Comparison of ENCODE assay signal across 8 mouse cellular contexts in genomic region chr11:121236564-121237344, GRCm38 (mm10). TPM values are rescaled to one million over a fixed set of nuclear protein-coding genes. Genes with fewer than 3 reads are reported as not detected.
DNase-seq lines count a peak whose midpoint lies in the region; ATAC-seq lines count a peak whose summit lies in the region.

TSS of gene Narf (plus strand) at chr11:121237253.

- no peaks in the 10 kb centered on the region for H3K9me3 ChIP-seq in heart, embryonic 13.5 days
- no peaks in the 10 kb centered on the region for H3K9me3 ChIP-seq in liver, embryonic 12.5 days (replicated peaks)
- H3K9me3 ChIP-seq in stomach, embryonic 15.5 days: no peaks in the 10 kb centered on the region

- H3K36me3 ChIP-seq in heart, embryonic 13.5 days: peaks cover 23% of the 10 kb centered on the region
- peaks cover 29% of the 10 kb centered on the region for H3K36me3 ChIP-seq in liver, embryonic 12.5 days
- peaks cover 9% of the 10 kb centered on the region; the same call in 1 of the 2 replicates for H3K36me3 ChIP-seq in stomach, embryonic 15.5 days

- H3K4me3 ChIP-seq in brown adipose tissue, adult 24 weeks (ENCODE audit: insufficient read depth, low read depth, low read length): peak within 1 kb of the TSS; percentile 75
- H3K4me3 ChIP-seq in heart, embryonic 13.5 days: peak within 1 kb of the TSS; percentile 88
- H3K4me3 ChIP-seq in liver, embryonic 12.5 days: peak within 1 kb of the TSS; percentile 92
- peak within 1 kb of the TSS; percentile 83 for H3K4me3 ChIP-seq in stomach, embryonic 15.5 days (replicated peaks)

- peak; percentile 99 for ATAC-seq in heart, embryonic 13.5 days (ENCODE audit: extremely low read depth, insufficient number of reproducible peaks, low FRiP score, low TSS enrichment)
- ATAC-seq in liver, embryonic 12.5 days: peak; percentile 94
- ATAC-seq in stomach, embryonic 15.5 days (ENCODE audit: insufficient read depth, low FRiP score, low read depth): peak; percentile 98

- no peaks in the 10 kb centered on the region for H3K4me1 ChIP-seq in brown adipose tissue, adult 24 weeks (ENCODE audit: control insufficient read depth, insufficient read depth, insufficient read length, low read length)
- H3K4me1 ChIP-seq in heart, embryonic 13.5 days: peaks cover 44% of the 10 kb centered on the region
- H3K4me1 ChIP-seq in liver, embryonic 12.5 days: peaks cover 64% of the 10 kb centered on the region
- peaks cover 9% of the 10 kb centered on the region; the same call in 1 of the 2 replicates for H3K4me1 ChIP-seq in stomach, embryonic 15.5 days

- peak within 1 kb of the TSS; percentile 97 for H3K27ac ChIP-seq in brown adipose tissue, adult 24 weeks (replicated peaks; ENCODE audit: low read depth, low read length)
- H3K27ac ChIP-seq in heart, embryonic 13.5 days (replicated peaks): peak within 1 kb of the TSS; percentile 99
- peak within 1 kb of the TSS; percentile 99 for H3K27ac ChIP-seq in liver, embryonic 12.5 days
- H3K27ac ChIP-seq in stomach, embryonic 15.5 days: peak within 1 kb of the TSS; percentile 99

- no peaks in the 10 kb centered on the region for H3K27me3 ChIP-seq in heart, embryonic 13.5 days (replicated peaks)
- no peaks in the 10 kb centered on the region for H3K27me3 ChIP-seq in liver, embryonic 12.5 days (replicated peaks)
- H3K27me3 ChIP-seq in stomach, embryonic 15.5 days (replicated peaks): no peaks in the 10 kb centered on the region

- under 1% methylated on average over 50 of the region's 50 CpGs for WGBS in heart, embryonic 13.5 days
- under 1% methylated on average over 50 of the region's 50 CpGs for WGBS in liver, embryonic 12.5 days (ENCODE audit: insufficient replicate concordance)
- WGBS in stomach, embryonic 15.5 days: under 1% methylated on average over 50 of the region's 50 CpGs

- peak within 1 kb of the TSS; percentile 91 for H3K9ac ChIP-seq in heart, embryonic 13.5 days
- H3K9ac ChIP-seq in liver, embryonic 12.5 days: peak within 1 kb of the TSS; percentile 91
- peak within 1 kb of the TSS; percentile 74 for H3K9ac ChIP-seq in stomach, embryonic 15.5 days

- peak; percentile 99 for DNase-seq in CD4-positive, CD25-positive, alpha-beta regulatory T cell, adult 2 months (ENCODE audit: low read depth, low spot score)
- peak; percentile 90 for DNase-seq in fat pad, adult 2 months (ENCODE audit: extremely low read depth, low read depth, low spot score)
- DNase-seq in kidney, postnatal 10 days: peak; percentile 99
- peak; percentile 99 for DNase-seq in natural killer cell, adult 2 months (ENCODE audit: low spot score in 2 of 2)

- H3K4me2 ChIP-seq in heart, embryonic 13.5 days: peak within 1 kb of the TSS; percentile 74
- peak within 1 kb of the TSS; percentile 82 for H3K4me2 ChIP-seq in liver, embryonic 12.5 days
- peak within 1 kb of the TSS; percentile 55 for H3K4me2 ChIP-seq in stomach, embryonic 15.5 days

RNA-seq across cellular contexts. Expression of gene Narf, which starts in this region (rescaled TPM):
- 10.4 and 12.6 TPM in 2 replicates for polyA plus RNA-seq in brown adipose tissue, adult 24 weeks (2012; ENCODE audit: insufficient read depth, insufficient read length, missing spikeins)
- 46.1 and 52.9 TPM in 2 replicates for polyA plus RNA-seq in heart, embryonic 13.5 days (2015; fragmentation: Nextera tagmentation; extraction: Ambion mirVana)
- 120 and 121 TPM in 2 replicates for polyA plus RNA-seq in liver, embryonic 12.5 days (2016; fragmentation: Nextera tagmentation; extraction: Ambion mirVana)
- polyA plus RNA-seq in stomach, embryonic 15.5 days (2015; fragmentation: Nextera tagmentation; extraction: Ambion mirVana): 45.6 and 52.0 TPM in 2 replicates

Comparison
In these comparisons a context has a peak if more than half of its experiments do, and no peak if none do; other contexts are left out.
1. Peak in every context shown above with its lines: DNase-seq, ATAC-seq, H3K4me3 ChIP-seq and H3K27ac ChIP-seq.